Mouse (Mus musculus): ENCODE measurements at regions not wholly inside any gene's neighbourhood (a gene's known extent, or its start where the extent isn't known, plus 50 kb on each side); places are given as distances from the start of the nearest gene placed in this dataset.

- no peak for DNase-seq (ENCODE audit: inconsistent age in 2 of 2, low spot score in 1 of 2)
Measured at GRCm38 (mm10) chr19:15502315-15502984, 444.7 kb downstream of the Psat1 start.

GRCm38 (mm10) chr19:15495532-15495931 lies 451.6 kb downstream of the Psat1 start:
- no peak for DNase-seq (ENCODE audit: inconsistent age in 2 of 2, low spot score in 1 of 2)

GRCm38 (mm10) chr19:15487576-15487975 lies 459.6 kb downstream of the Psat1 start:
- DNase-seq (ENCODE audit: inconsistent age in 2 of 2, low spot score in 1 of 2) = no peak

- DNase-seq (ENCODE audit: inconsistent age in 2 of 2, low spot score in 1 of 2) = no peak
Measured at GRCm38 (mm10) chr19:15481605-15482004, 465.5 kb downstream of the Psat1 start.

- no peak for DNase-seq (ENCODE audit: inconsistent age in 2 of 2, low spot score in 1 of 2)
Measured at GRCm38 (mm10) chr19:15469541-15469940, 477.6 kb downstream of the Psat1 start.

- DNase-seq (ENCODE audit: inconsistent age in 2 of 2, low spot score in 1 of 2) = no peak
Measured at GRCm38 (mm10) chr19:15466713-15467112, 480.4 kb downstream of the Psat1 start.

- DNase-seq (ENCODE audit: inconsistent age in 2 of 2, low spot score in 1 of 2) = no peak
Measured at GRCm38 (mm10) chr19:15465063-15465760, 481.9 kb downstream of the Psat1 start.

GRCm38 (mm10) chr19:15457793-15458192 lies 489.3 kb downstream of the Psat1 start:
- DNase-seq (ENCODE audit: inconsistent age in 2 of 2, low spot score in 1 of 2) = no peak

GRCm38 (mm10) chr19:15456943-15457735 lies 490.0 kb downstream of the Psat1 start:
- no peak for DNase-seq (ENCODE audit: inconsistent age in 2 of 2, low spot score in 1 of 2)

GRCm38 (mm10) chr19:15448989-15449388 lies 498.1 kb downstream of the Psat1 start:
- no peak for DNase-seq (ENCODE audit: inconsistent age in 2 of 2, low spot score in 1 of 2)

- DNase-seq (ENCODE audit: inconsistent age in 2 of 2, low spot score in 1 of 2) = no peak
Measured at GRCm38 (mm10) chr19:15431798-15432197, 515.3 kb downstream of the Psat1 start.

- DNase-seq (ENCODE audit: inconsistent age in 2 of 2, low spot score in 1 of 2) = no peak
Measured at GRCm38 (mm10) chr19:15421311-15421710, 525.8 kb downstream of the Psat1 start.

- no peak for DNase-seq (ENCODE audit: inconsistent age in 2 of 2, low spot score in 1 of 2)
Measured at GRCm38 (mm10) chr19:15398624-15399023, 548.5 kb downstream of the Psat1 start.

GRCm38 (mm10) chr19:15371682-15372081 lies 575.5 kb downstream of the Psat1 start:
- DNase-seq (ENCODE audit: inconsistent age in 2 of 2, low spot score in 1 of 2) = no peak

- no peak for DNase-seq (ENCODE audit: inconsistent age in 2 of 2, low spot score in 1 of 2)
Measured at GRCm38 (mm10) chr19:15366951-15367350, 580.2 kb downstream of the Psat1 start.

- DNase-seq (ENCODE audit: inconsistent age in 2 of 2, low spot score in 1 of 2) = no peak
Measured at GRCm38 (mm10) chr19:15357181-15357580, 590.0 kb downstream of the Psat1 start.

- no peak for DNase-seq (ENCODE audit: inconsistent age in 2 of 2, low spot score in 1 of 2)
Measured at GRCm38 (mm10) chr19:15348356-15348755, 598.8 kb downstream of the Psat1 start.

- no peak for DNase-seq (ENCODE audit: inconsistent age in 2 of 2, low spot score in 1 of 2)
Measured at GRCm38 (mm10) chr19:15342229-15342628, 604.9 kb downstream of the Psat1 start.

GRCm38 (mm10) chr19:15340305-15340983 lies 606.7 kb downstream of the Psat1 start:
- DNase-seq (ENCODE audit: inconsistent age in 2 of 2, low spot score in 1 of 2) = no peak

GRCm38 (mm10) chr19:15339979-15340304 lies 607.2 kb downstream of the Psat1 start:
- DNase-seq (ENCODE audit: inconsistent age in 2 of 2, low spot score in 1 of 2) = peak in 1 of 2 experiments; percentile 29

- no peak for DNase-seq (ENCODE audit: inconsistent age in 2 of 2, low spot score in 1 of 2)
Measured at GRCm38 (mm10) chr19:15330155-15330554, 617.0 kb downstream of the Psat1 start.

Measured in adrenal gland, adult (tissue).